Mouse (Mus musculus): Measurements from ENCODE around the gene Cpm.

- TF ChIP-seq CTCF (IDR thresholded peaks at IDR 0.05; ENCODE audit: extremely low read depth, insufficient read depth, low read length) (no peak), POLR2A (IDR thresholded peaks at IDR 0.05; ENCODE audit: extremely low read depth, insufficient read depth, low read length) (no peak)
These were observed 84.8 kb downstream of the Cpm start for GRCm38 (mm10) chr10:117714048-117714545.
